Mouse (Mus musculus): ENCODE measurements around the gene Pdzrn3. TPM values are rescaled to one million over a fixed set of nuclear protein-coding genes. Genes with fewer than 3 reads are reported as not detected.

Pdzrn3 gene
- polyA plus RNA-seq, 1 experiment from 2014 or later = 16.5 TPM

- Histone ChIP-seq H3K4me2 (ENCODE audit: low read length) (no peak overlapping the region), H3K9me3 (ENCODE audit: control insufficient read depth, low read length) (no peaks in the 10 kb centered on the region), H3K4me3 (ENCODE audit: control insufficient read depth in 1 of 2, insufficient read depth in 1 of 2, low read depth in 1 of 2, low read length in 2 of 2) (no peak overlapping the region), H3K9ac (ENCODE audit: low read length) (peak overlapping the region; percentile 55; the same call in 1 of the 2 replicates), H3K27ac (replicated peaks in 1 of 2; ENCODE audit: control insufficient read depth in 1 of 2, insufficient read depth in 1 of 2, low read depth in 2 of 2, low read length in 2 of 2) (peak overlapping the region; percentile 4 to 35; a peak in 3 of 4 replicates), H3K4me1 (ENCODE audit: control insufficient read depth in 2 of 2, insufficient read depth in 2 of 2, low read length in 2 of 2) (peaks cover 9 to 34% of the 10 kb centered on the region in 2 experiments), H3K36me3 (ENCODE audit: control insufficient read depth, insufficient read depth, low read length) (no peaks in the 10 kb centered on the region), H3K27me3 (ENCODE audit: control insufficient read depth, insufficient read depth, low read length) (no peaks in the 10 kb centered on the region)
- WGBS = 52% methylated on average over 6 of the region's 6 CpGs
- ATAC-seq (ENCODE audit: insufficient number of reproducible peaks, insufficient read depth, low FRiP score, low read depth) = no peak
Measured at GRCm38 (mm10) chr6:101318530-101318929, 59.2 kb downstream of the Pdzrn3 start.

GRCm38 (mm10) chr6:101311446-101311845, 66.3 kb downstream of the Pdzrn3 start:
- no peak overlapping the region for H3K4me2 ChIP-seq (ENCODE audit: low read length)
- ATAC-seq (ENCODE audit: insufficient number of reproducible peaks, insufficient read depth, low FRiP score, low read depth) = no peak
- 0 out of 4 replicates have a peak overlapping the region, but pooled peaks of 1 of the 2 experiments have one; percentile 30 for H3K27ac ChIP-seq (replicated peaks in 1 of 2; ENCODE audit: control insufficient read depth in 1 of 2, insufficient read depth in 1 of 2, low read depth in 2 of 2, low read length in 2 of 2)
- H3K4me3 ChIP-seq (ENCODE audit: control insufficient read depth in 1 of 2, insufficient read depth in 1 of 2, low read depth in 1 of 2, low read length in 2 of 2) = no peak overlapping the region
- H3K4me1 ChIP-seq (ENCODE audit: control insufficient read depth in 2 of 2, insufficient read depth in 2 of 2, low read length in 2 of 2) = peaks cover 24 to 51% of the 10 kb centered on the region in 2 experiments
- H3K36me3 ChIP-seq (ENCODE audit: control insufficient read depth, insufficient read depth, low read length) = no peaks in the 10 kb centered on the region
- WGBS = 13% methylated on average over 6 of the region's 6 CpGs
- no peak overlapping the region for H3K9ac ChIP-seq (ENCODE audit: low read length)
- H3K9me3 ChIP-seq (ENCODE audit: control insufficient read depth, low read length) = no peaks in the 10 kb centered on the region
- no peaks in the 10 kb centered on the region for H3K27me3 ChIP-seq (ENCODE audit: control insufficient read depth, insufficient read depth, low read length)

- H3K9ac ChIP-seq (ENCODE audit: low read length) = no peak overlapping the region
- H3K9me3 ChIP-seq (ENCODE audit: control insufficient read depth, low read length) = no peaks in the 10 kb centered on the region
- peaks cover 26 to 49% of the 10 kb centered on the region in 2 experiments for H3K4me1 ChIP-seq (ENCODE audit: control insufficient read depth in 2 of 2, insufficient read depth in 2 of 2, low read length in 2 of 2)
- ATAC-seq (ENCODE audit: insufficient number of reproducible peaks, insufficient read depth, low FRiP score, low read depth) = no peak
- no peaks in the 10 kb centered on the region for H3K27me3 ChIP-seq (ENCODE audit: control insufficient read depth, insufficient read depth, low read length)
- no peak overlapping the region for H3K4me3 ChIP-seq (ENCODE audit: control insufficient read depth in 1 of 2, insufficient read depth in 1 of 2, low read depth in 1 of 2, low read length in 2 of 2)
- no peaks in the 10 kb centered on the region for H3K36me3 ChIP-seq (ENCODE audit: control insufficient read depth, insufficient read depth, low read length)
- WGBS = 87% methylated on average over 9 of the region's 9 CpGs
- H3K4me2 ChIP-seq (ENCODE audit: low read length) = no peak overlapping the region
- no peak overlapping the region; a peak in 1 of 4 replicates for H3K27ac ChIP-seq (replicated peaks in 1 of 2; ENCODE audit: control insufficient read depth in 1 of 2, insufficient read depth in 1 of 2, low read depth in 2 of 2, low read length in 2 of 2)
Measured at GRCm38 (mm10) chr6:101310491-101310890, 67.2 kb downstream of the Pdzrn3 start.

- 45% methylated on average over 11 of the region's 11 CpGs for WGBS
- no peak overlapping the region for H3K4me3 ChIP-seq (ENCODE audit: control insufficient read depth in 1 of 2, insufficient read depth in 1 of 2, low read depth in 1 of 2, low read length in 2 of 2)
- no peak for ATAC-seq (ENCODE audit: insufficient number of reproducible peaks, insufficient read depth, low FRiP score, low read depth)
- peaks cover 26 to 46% of the 10 kb centered on the region in 2 experiments for H3K4me1 ChIP-seq (ENCODE audit: control insufficient read depth in 2 of 2, insufficient read depth in 2 of 2, low read length in 2 of 2)
- H3K27ac ChIP-seq (replicated peaks in 1 of 2; ENCODE audit: control insufficient read depth in 1 of 2, insufficient read depth in 1 of 2, low read depth in 2 of 2, low read length in 2 of 2) = peak overlapping the region; percentile 44 to 53; a peak in 3 of 4 replicates
- H3K27me3 ChIP-seq (ENCODE audit: control insufficient read depth, insufficient read depth, low read length) = no peaks in the 10 kb centered on the region
- H3K9me3 ChIP-seq (ENCODE audit: control insufficient read depth, low read length) = no peaks in the 10 kb centered on the region
- H3K36me3 ChIP-seq (ENCODE audit: control insufficient read depth, insufficient read depth, low read length) = peaks cover 4% of the 10 kb centered on the region; the same call in 1 of the 2 replicates
- H3K9ac ChIP-seq (ENCODE audit: low read length) = peak overlapping the region; percentile 45; the same call in 1 of the 2 replicates
- peak overlapping the region; percentile 23; the same call in 1 of the 2 replicates for H3K4me2 ChIP-seq (ENCODE audit: low read length)
Measured at GRCm38 (mm10) chr6:101307964-101308531, 69.6 kb downstream of the Pdzrn3 start.

GRCm38 (mm10) chr6:101306834-101307233, 70.9 kb downstream of the Pdzrn3 start:
- no peaks in the 10 kb centered on the region for H3K27me3 ChIP-seq (ENCODE audit: control insufficient read depth, insufficient read depth, low read length)
- H3K9me3 ChIP-seq (ENCODE audit: control insufficient read depth, low read length) = no peaks in the 10 kb centered on the region
- H3K9ac ChIP-seq (ENCODE audit: low read length) = no peak overlapping the region
- peaks cover 24 to 34% of the 10 kb centered on the region in 2 experiments for H3K4me1 ChIP-seq (ENCODE audit: control insufficient read depth in 2 of 2, insufficient read depth in 2 of 2, low read length in 2 of 2)
- no peak for ATAC-seq (ENCODE audit: insufficient number of reproducible peaks, insufficient read depth, low FRiP score, low read depth)
- WGBS = 72% methylated on average over 7 of the region's 7 CpGs
- H3K27ac ChIP-seq (replicated peaks in 1 of 2; ENCODE audit: control insufficient read depth in 1 of 2, insufficient read depth in 1 of 2, low read depth in 2 of 2, low read length in 2 of 2) = no peak overlapping the region
- H3K36me3 ChIP-seq (ENCODE audit: control insufficient read depth, insufficient read depth, low read length) = peaks cover 4% of the 10 kb centered on the region; the same call in 1 of the 2 replicates
- no peak overlapping the region for H3K4me3 ChIP-seq (ENCODE audit: control insufficient read depth in 1 of 2, insufficient read depth in 1 of 2, low read depth in 1 of 2, low read length in 2 of 2)
- no peak overlapping the region for H3K4me2 ChIP-seq (ENCODE audit: low read length)

GRCm38 (mm10) chr6:101305543-101305942, 72.2 kb downstream of the Pdzrn3 start:
- WGBS = 87% methylated on average over 6 of the region's 6 CpGs
- no peak for ATAC-seq (ENCODE audit: insufficient number of reproducible peaks, insufficient read depth, low FRiP score, low read depth)
- Histone ChIP-seq H3K9me3 (ENCODE audit: control insufficient read depth, low read length) (no peaks in the 10 kb centered on the region), H3K36me3 (ENCODE audit: control insufficient read depth, insufficient read depth, low read length) (peaks cover 4% of the 10 kb centered on the region; the same call in 1 of the 2 replicates), H3K27ac (replicated peaks in 1 of 2; ENCODE audit: control insufficient read depth in 1 of 2, insufficient read depth in 1 of 2, low read depth in 2 of 2, low read length in 2 of 2) (no peak overlapping the region), H3K4me2 (ENCODE audit: low read length) (no peak overlapping the region), H3K4me1 (ENCODE audit: control insufficient read depth in 2 of 2, insufficient read depth in 2 of 2, low read length in 2 of 2) (peaks cover 18 to 22% of the 10 kb centered on the region in 2 experiments), H3K9ac (ENCODE audit: low read length) (no peak overlapping the region), H3K27me3 (ENCODE audit: control insufficient read depth, insufficient read depth, low read length) (no peaks in the 10 kb centered on the region), H3K4me3 (ENCODE audit: control insufficient read depth in 1 of 2, insufficient read depth in 1 of 2, low read depth in 1 of 2, low read length in 2 of 2) (no peak overlapping the region)

- no peak; the same call in 1 of the 2 replicates for ATAC-seq (ENCODE audit: insufficient number of reproducible peaks, insufficient read depth, low FRiP score, low read depth)
- H3K27me3 ChIP-seq (ENCODE audit: control insufficient read depth, insufficient read depth, low read length) = no peaks in the 10 kb centered on the region
- H3K9me3 ChIP-seq (ENCODE audit: control insufficient read depth, low read length) = no peaks in the 10 kb centered on the region
- H3K9ac ChIP-seq (ENCODE audit: low read length) = no peak overlapping the region
- peaks cover 16 to 22% of the 10 kb centered on the region in 2 experiments for H3K4me1 ChIP-seq (ENCODE audit: control insufficient read depth in 2 of 2, insufficient read depth in 2 of 2, low read length in 2 of 2)
- H3K4me2 ChIP-seq (ENCODE audit: low read length) = no peak overlapping the region
- 89% methylated on average over 11 of the region's 11 CpGs for WGBS
- peaks cover 4% of the 10 kb centered on the region; the same call in 1 of the 2 replicates for H3K36me3 ChIP-seq (ENCODE audit: control insufficient read depth, insufficient read depth, low read length)
- H3K27ac ChIP-seq (replicated peaks in 1 of 2; ENCODE audit: control insufficient read depth in 1 of 2, insufficient read depth in 1 of 2, low read depth in 2 of 2, low read length in 2 of 2) = no peak overlapping the region
- no peak overlapping the region for H3K4me3 ChIP-seq (ENCODE audit: control insufficient read depth in 1 of 2, insufficient read depth in 1 of 2, low read depth in 1 of 2, low read length in 2 of 2)
Measured at GRCm38 (mm10) chr6:101303959-101304738, 73.5 kb downstream of the Pdzrn3 start.
